Mouse (Mus musculus): ENCODE results near the gene Chrm3.

Gene Chrm3

DNA sequence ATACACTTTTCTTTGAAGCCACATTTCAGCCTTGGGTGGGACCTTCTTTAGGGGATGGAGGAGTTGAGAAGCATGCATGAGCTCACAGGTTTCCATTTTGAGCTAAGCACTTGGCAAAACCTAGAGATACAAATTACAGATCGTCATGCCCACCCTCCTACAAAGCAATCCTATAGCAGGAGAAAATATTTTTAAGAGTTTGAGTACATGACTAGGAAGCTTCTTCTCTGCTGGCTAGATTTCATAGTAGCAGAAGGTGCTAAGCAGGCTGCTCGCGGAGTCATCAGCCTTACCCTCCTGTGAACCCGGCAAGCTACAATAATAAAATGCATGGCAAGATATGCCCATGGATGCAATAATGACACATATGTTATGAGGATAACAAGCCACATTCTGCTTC, 124.4 kb downstream of the Chrm3 start:
- no peak for DNase-seq (ENCODE audit: low spot score)

DNA sequence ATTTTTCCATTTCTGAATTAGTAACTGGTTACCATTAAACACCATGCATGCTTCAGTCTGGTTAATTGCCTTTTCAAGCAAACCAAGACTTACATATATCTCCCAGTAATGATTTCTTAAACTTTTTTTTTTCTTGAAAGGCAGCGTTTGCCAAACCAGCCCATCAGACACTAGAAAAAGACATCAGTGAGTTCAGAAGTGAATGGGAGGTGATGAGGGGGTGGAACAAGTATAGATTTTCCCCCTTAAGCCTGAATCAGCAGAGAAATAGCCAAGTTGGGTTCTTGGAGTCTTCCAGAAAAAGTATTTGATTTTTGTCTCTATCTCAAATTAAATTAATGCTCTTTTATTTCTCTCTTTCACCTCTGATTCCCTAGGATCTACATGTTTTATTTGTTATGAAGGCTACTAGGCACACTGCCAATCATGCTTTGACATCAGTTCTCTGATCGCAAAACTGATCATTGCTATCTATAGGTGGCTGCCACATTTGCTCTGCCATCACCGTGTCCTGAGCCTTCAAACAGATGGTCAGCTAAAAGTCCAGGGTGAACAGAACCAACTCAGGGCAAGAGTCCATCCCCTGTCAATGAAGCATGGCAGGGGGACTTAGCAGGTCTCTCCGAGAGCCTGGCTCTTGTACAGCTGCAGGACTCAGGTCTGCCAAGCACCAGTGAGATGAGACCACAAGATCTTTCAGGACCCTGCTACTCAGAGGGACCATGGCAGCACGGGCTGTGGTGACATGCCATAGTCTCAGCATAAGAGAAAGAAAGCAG, 125.1 kb downstream of the Chrm3 start:
- no peak for DNase-seq (ENCODE audit: low spot score)

- DNase-seq (ENCODE audit: low spot score): no peak
Measured at GRCm38 (mm10) chr13:10220403-10220802, 140.2 kb downstream of the Chrm3 start.

DNA sequence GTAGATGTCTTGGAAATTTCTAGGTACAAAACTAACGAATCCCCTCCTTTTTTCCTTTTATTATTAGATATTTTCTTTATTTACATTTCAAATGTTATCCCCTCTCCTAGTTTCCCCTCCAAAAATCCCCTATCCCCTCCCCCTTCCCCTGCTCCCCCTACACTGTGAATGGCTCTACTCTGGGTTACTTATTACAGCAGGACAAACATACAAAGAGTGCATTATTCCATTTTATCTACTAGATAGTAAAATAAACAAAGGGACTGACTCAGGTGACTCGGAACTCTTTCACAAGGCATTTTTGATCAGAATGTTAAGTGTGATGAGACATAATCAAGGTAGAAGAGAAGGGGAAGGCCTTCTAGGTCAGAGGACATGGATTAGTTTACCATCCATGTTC, 148.5 kb downstream of the Chrm3 start:
- no peak for DNase-seq (ENCODE audit: low spot score)

GRCm38 (mm10) chr13:10210522-10211244, 150.0 kb downstream of the Chrm3 start:
- no peak for DNase-seq (ENCODE audit: low spot score)

GRCm38 (mm10) chr13:10199206-10199956, 161.3 kb downstream of the Chrm3 start:
- DNase-seq (ENCODE audit: low spot score): no peak

DNA sequence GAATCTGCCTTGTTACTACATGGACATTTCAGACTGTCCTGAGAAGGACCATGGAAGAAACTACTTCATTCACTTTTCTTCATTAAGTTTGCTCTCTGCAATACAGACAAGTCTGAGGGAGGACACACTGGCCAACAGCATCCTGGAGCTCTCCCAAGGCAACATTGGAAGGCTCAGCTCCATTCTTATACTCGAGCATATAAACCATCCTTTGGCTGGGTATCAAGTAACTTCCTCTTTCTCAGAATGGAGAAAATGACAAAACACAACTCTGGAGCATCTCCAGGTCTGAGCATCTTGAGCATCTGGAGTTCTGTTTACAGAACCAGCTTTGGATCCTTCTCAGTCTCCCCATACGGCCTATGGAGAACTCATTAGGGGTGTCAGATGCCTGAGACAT, 170.8 kb downstream of the Chrm3 start:
- DNase-seq (ENCODE audit: low spot score): peak; percentile 7

DNA sequence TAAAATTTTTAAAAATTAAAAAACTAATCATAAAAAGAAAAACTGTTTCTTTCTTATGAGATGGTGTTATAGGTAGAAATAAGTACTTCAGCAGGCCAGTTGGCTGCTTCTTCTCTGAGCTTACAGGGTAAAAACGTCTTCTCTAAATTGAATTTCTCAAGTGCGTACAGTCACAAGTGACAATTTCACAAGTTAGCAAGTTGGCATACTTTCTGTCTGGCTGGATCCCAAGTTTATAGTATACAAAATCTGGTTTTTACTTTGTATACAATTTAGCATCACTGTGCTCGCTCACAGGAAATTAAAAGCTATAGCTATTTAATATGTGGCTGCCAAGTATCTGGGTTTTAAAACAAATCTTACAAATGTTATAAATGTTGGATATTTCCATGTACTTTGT, 172.7 kb downstream of the Chrm3 start:
- DNase-seq (ENCODE audit: low spot score): no peak

- no peak for DNase-seq (ENCODE audit: low spot score)
Measured at GRCm38 (mm10) chr13:10183837-10184236, 176.8 kb downstream of the Chrm3 start.

GRCm38 (mm10) chr13:10182756-10183155, 177.9 kb downstream of the Chrm3 start:
- no peak for DNase-seq (ENCODE audit: low spot score)

GRCm38 (mm10) chr13:10170529-10170928, 190.1 kb downstream of the Chrm3 start:
- DNase-seq (ENCODE audit: low spot score): no peak

DNA sequence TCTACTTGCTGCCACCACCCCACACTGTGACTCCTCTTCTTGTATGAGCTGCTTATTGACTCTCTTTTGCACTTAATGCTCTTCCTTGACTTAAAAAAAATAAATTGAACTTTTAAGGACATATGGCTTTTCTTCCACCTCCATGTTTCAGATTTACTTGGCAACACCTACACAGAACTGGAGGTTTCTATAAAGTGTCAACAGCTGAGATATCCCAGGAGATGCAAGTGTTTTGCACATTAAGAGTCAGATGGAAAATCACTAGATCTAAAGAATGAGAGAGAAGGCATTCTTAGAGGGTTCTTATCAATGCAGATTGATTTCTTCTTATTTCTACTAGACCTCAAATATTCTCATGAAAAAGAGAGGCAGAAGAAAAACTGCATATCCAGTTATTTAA, 197.3 kb downstream of the Chrm3 start:
- no peak for DNase-seq (ENCODE audit: low spot score)

GRCm38 (mm10) chr13:10157496-10157895, 203.2 kb downstream of the Chrm3 start:
- DNase-seq (ENCODE audit: low spot score): no peak

- no peak for DNase-seq (ENCODE audit: low spot score)
Measured at GRCm38 (mm10) chr13:10140573-10140972, 220.1 kb downstream of the Chrm3 start.

GRCm38 (mm10) chr13:10138878-10139277, 221.8 kb downstream of the Chrm3 start:
- DNase-seq (ENCODE audit: low spot score): no peak

DNA sequence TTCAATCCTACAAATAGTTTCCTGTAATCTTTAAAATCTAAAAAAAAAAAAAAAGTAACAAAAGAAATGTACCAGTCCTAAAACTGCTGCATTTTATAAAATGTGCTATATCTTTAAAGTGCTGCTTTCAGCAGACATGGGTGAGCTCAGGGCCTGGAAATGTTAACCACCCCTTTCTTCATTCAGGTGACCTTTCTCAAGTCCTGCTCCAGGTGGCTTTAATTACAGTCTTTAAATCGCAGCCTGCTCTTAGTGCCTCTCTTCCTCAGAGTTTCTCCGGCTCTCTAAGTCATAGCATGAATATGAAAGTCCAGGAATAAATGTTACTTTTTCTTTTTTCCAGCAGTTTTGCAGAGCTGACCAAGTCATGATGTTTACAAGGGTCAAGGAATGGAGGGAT, 229.6 kb downstream of the Chrm3 start:
- no peak for DNase-seq (ENCODE audit: low spot score)

DNA sequence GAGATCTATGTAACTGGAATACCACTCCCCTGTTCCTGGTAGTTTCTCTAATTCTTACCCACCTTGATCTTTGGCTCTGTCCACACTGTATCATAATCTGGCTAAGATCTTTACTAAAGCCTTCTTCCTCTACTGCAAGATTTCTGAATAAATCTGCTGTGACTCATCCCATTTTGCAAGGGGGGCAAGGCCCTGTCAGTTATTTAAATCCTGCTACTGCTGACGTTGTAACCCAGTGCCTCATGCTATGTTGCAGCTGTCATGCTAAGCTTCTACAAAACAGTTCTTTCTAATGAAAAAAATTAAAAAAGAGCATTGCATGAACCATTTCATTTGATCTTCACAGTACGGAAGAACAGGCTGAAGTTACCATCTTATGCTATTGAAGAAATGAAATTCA, 248.4 kb downstream of the Chrm3 start:
- no peak for DNase-seq (ENCODE audit: low spot score)

DNA sequence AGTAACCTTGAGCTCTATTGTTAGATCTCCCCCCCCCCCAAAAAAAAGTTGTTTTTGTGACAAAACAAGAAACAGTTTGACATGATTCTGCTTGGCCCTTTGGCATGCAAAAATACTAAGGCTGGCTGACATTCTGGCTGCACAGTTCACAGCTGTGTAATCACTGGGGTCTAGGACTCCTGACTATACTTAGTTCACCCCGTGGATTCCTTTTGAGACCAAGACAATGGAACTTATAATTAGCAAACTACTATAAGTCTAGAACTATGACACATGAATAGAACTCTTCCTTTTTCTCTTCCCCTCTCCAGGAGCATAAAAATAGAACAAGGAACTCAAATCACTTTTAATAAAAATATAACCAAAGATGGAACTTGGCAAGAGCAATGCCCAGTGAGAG, 251.1 kb downstream of the Chrm3 start:
- no peak for DNase-seq (ENCODE audit: low spot score)

- DNase-seq (ENCODE audit: low spot score): no peak
Measured at GRCm38 (mm10) chr13:10107331-10107730, 253.3 kb downstream of the Chrm3 start.

DNA sequence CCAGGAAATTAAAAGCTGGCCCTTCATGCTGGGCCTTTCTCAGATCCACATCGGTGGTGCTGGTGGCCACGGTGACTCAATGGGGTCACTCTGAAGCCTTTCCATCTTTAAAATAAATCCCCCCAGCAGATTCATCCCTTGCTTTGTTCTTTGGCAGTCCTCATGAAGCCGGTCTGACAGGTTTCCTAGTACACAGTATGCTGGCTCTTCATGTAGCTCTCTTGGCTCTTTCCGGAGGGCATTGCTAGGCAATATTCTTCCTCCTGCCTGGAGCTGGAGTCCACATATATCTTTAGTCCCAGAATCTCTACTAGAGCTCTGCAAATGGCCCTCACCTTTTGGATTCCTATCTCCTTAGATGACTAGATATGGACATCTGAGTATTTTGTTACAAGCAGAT, 269.9 kb downstream of the Chrm3 start:
- no peak for DNase-seq (ENCODE audit: low spot score)

DNA sequence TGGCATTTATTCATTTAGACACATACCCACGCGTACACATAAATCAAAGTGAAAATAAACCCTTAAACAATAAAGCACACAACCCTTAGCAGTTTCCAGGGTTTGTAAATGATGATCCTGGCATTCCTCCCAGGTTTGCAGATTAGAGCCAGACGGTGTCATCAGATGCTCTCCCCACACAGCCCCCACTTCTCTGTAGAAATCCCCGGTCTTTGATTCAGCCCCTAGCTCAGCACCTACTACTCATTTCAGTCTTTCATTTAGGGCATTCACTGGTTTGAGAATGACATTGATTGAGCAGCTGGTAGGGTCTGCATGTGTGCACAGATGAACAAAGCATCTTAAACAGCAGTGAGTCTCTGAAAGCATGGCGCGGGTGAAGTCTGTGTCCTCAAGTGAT, 274.3 kb downstream of the Chrm3 start:
- peak; percentile 52 for DNase-seq (ENCODE audit: low spot score)

- DNase-seq (ENCODE audit: low spot score): no peak
Measured at GRCm38 (mm10) chr13:10081896-10082426, 278.7 kb downstream of the Chrm3 start.

DNA sequence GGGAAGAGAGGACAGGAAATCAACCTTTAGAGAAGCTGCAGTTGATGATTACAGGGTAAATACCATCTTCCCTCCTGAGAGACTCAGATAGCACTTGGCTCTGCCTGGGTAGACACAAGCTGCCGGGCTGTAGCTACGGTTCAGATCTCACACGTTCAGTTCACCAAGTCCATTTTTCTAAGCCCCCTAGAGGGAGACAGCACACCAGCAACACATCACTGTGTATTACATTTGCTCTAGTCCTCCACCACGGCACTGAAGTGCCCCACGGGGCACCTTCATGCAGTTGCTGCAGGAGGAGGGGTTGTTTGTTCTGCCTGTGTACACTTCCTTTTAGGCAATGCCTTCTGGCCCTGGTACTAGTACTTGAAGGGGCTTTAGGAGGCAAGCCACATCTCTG, 289.5 kb downstream of the Chrm3 start:
- DNase-seq (ENCODE audit: low spot score): no peak
